Mouse (Mus musculus): ENCODE measurements around the gene Gpi1. TPM values are rescaled to one million over a fixed set of nuclear protein-coding genes. Genes with fewer than 3 reads are reported as not detected.
A peak's percentile ranks its signal among the peaks of the same experiment; 100 is the strongest.

Gpi1 gene
- polyA plus RNA-seq, 1 experiment from 2014 or later, result 260 TPM

GRCm38 (mm10) chr7:34250738-34251137 lies 20.6 kb upstream of the Gpi1 start, which contains the start of gene Gm6096:
Gene Gm6096, plus strand, starts transcription at chr7:34251038.
- peaks cover 29% of the 10 kb centered on the region for H3K36me3 ChIP-seq (replicated peaks)
- H3K27me3 ChIP-seq, result no peaks in the 10 kb centered on the region
- H3K4me1 ChIP-seq, result no peaks in the 10 kb centered on the region
- H3K27ac ChIP-seq, result no peak within 1 kb of the TSS
- no peaks in the 10 kb centered on the region for H3K9me3 ChIP-seq
- H3K4me2 ChIP-seq, result no peak within 1 kb of the TSS
- no peak for ATAC-seq (ENCODE audit: low FRiP score)
- H3K4me3 ChIP-seq (replicated peaks), result no peak within 1 kb of the TSS
- H3K9ac ChIP-seq, result no peak within 1 kb of the TSS
- WGBS, result 94% methylated on average over 7 of the region's 7 CpGs

GRCm38 (mm10) chr7:34246870-34247499 lies 16.8 kb upstream of the Gpi1 start:
- H3K4me3 ChIP-seq (replicated peaks), result no peak overlapping the region
- H3K4me2 ChIP-seq, result no peak overlapping the region
- 87% methylated on average over 3 of the region's 3 CpGs for WGBS
- no peak for ATAC-seq (ENCODE audit: low FRiP score)
- H3K36me3 ChIP-seq (replicated peaks), result peaks cover 50% of the 10 kb centered on the region
- H3K9ac ChIP-seq, result no peak overlapping the region
- H3K27ac ChIP-seq, result no peak overlapping the region
- H3K9me3 ChIP-seq, result no peaks in the 10 kb centered on the region
- H3K27me3 ChIP-seq, result no peaks in the 10 kb centered on the region
- no peaks in the 10 kb centered on the region for H3K4me1 ChIP-seq

GRCm38 (mm10) chr7:34242176-34242575 lies 12.0 kb upstream of the Gpi1 start:
- Histone ChIP-seq H3K9me3 (no peaks in the 10 kb centered on the region), H3K27me3 (no peaks in the 10 kb centered on the region), H3K4me1 (no peaks in the 10 kb centered on the region), H3K4me3 (replicated peaks) (no peak overlapping the region), H3K9ac (no peak overlapping the region), H3K4me2 (no peak overlapping the region), H3K36me3 (replicated peaks) (peaks cover 77% of the 10 kb centered on the region), H3K27ac (no peak overlapping the region)
- 92% methylated on average over 11 of the region's 11 CpGs for WGBS
- no peak for ATAC-seq (ENCODE audit: low FRiP score)

- Histone ChIP-seq H3K4me3 (replicated peaks) (no peak overlapping the region), H3K9ac (no peak overlapping the region), H3K27me3 (no peaks in the 10 kb centered on the region), H3K27ac (no peak overlapping the region), H3K4me1 (peaks cover 10% of the 10 kb centered on the region), H3K9me3 (no peaks in the 10 kb centered on the region), H3K4me2 (no peak overlapping the region), H3K36me3 (replicated peaks) (peaks cover 56% of the 10 kb centered on the region)
- ATAC-seq (ENCODE audit: low FRiP score), result no peak
- WGBS, result 92% methylated on average over 5 of the region's 5 CpGs
Measured at GRCm38 (mm10) chr7:34238086-34238485, 8.0 kb upstream of the Gpi1 start.

- peaks cover 10% of the 10 kb centered on the region for H3K4me1 ChIP-seq
- H3K9ac ChIP-seq, result no peak overlapping the region
- ATAC-seq (ENCODE audit: low FRiP score), result no peak
- H3K9me3 ChIP-seq, result no peaks in the 10 kb centered on the region
- H3K4me3 ChIP-seq (replicated peaks), result no peak overlapping the region
- no peaks in the 10 kb centered on the region for H3K27me3 ChIP-seq
- no peak overlapping the region for H3K27ac ChIP-seq
- H3K36me3 ChIP-seq (replicated peaks), result peaks cover 41% of the 10 kb centered on the region
- 77% methylated on average over 5 of the region's 5 CpGs for WGBS
- H3K4me2 ChIP-seq, result no peak overlapping the region
Measured at GRCm38 (mm10) chr7:34235602-34236001, 5.5 kb upstream of the Gpi1 start.

GRCm38 (mm10) chr7:34234610-34235561 lies 4.8 kb upstream of the Gpi1 start:
- Histone ChIP-seq H3K27ac (peak overlapping the region; percentile 86), H3K36me3 (replicated peaks) (peaks cover 35% of the 10 kb centered on the region), H3K9me3 (no peaks in the 10 kb centered on the region), H3K9ac (peak overlapping the region; percentile 63), H3K4me3 (replicated peaks) (peak overlapping the region; percentile 47), H3K4me2 (peak overlapping the region; percentile 67), H3K27me3 (no peaks in the 10 kb centered on the region), H3K4me1 (peaks cover 10% of the 10 kb centered on the region)
- ATAC-seq (ENCODE audit: low FRiP score), result 0 out of 2 replicates have a peak, but pooled peaks have one; percentile 1
- 2% methylated on average over 17 of the region's 17 CpGs for WGBS

- under 1% methylated on average over 46 of the region's 46 CpGs for WGBS
Measured at GRCm38 (mm10) chr7:34233909-34234609, 3.9 kb upstream of the Gpi1 start.

GRCm38 (mm10) chr7:34232785-34233725 lies 2.9 kb upstream of the Gpi1 start:
- Histone ChIP-seq H3K4me3 (replicated peaks) (peak overlapping the region; percentile 47), H3K4me2 (peak overlapping the region; percentile 67), H3K9ac (peak overlapping the region; percentile 63), H3K9me3 (no peaks in the 10 kb centered on the region), H3K27me3 (no peaks in the 10 kb centered on the region), H3K36me3 (replicated peaks) (peaks cover 18% of the 10 kb centered on the region), H3K4me1 (peaks cover 24% of the 10 kb centered on the region), H3K27ac (peak overlapping the region; percentile 86)
- no peak for ATAC-seq (ENCODE audit: low FRiP score)
- WGBS, result 42% methylated on average over 7 of the region's 7 CpGs

More at GRCm38 (mm10) chr7:34233909-34234609, 3.9 kb upstream of the Gpi1 start:
- Histone ChIP-seq H3K27me3 (no peaks in the 10 kb centered on the region), H3K36me3 (replicated peaks) (peaks cover 27% of the 10 kb centered on the region), H3K4me1 (peaks cover 14% of the 10 kb centered on the region), H3K4me2 (peak overlapping the region; percentile 67), H3K9ac (peak overlapping the region; percentile 63), H3K27ac (peak overlapping the region; percentile 86), H3K9me3 (no peaks in the 10 kb centered on the region), H3K4me3 (replicated peaks) (peak overlapping the region; percentile 47)
- ATAC-seq (ENCODE audit: low FRiP score), result peak; percentile 96

GRCm38 (mm10) chr7:34229691-34230111 lies 435 bp downstream of the Gpi1 start:
- peak overlapping the region; percentile 73 for H3K4me3 ChIP-seq (replicated peaks)
- no peaks in the 10 kb centered on the region for H3K9me3 ChIP-seq
- under 1% methylated on average over 18 of the region's 19 CpGs for WGBS
- peak overlapping the region; percentile 87 for H3K9ac ChIP-seq
- no peaks in the 10 kb centered on the region for H3K27me3 ChIP-seq
- H3K4me2 ChIP-seq, result peak overlapping the region; percentile 81
- peak; percentile 42 for ATAC-seq (ENCODE audit: low FRiP score)
- peak overlapping the region; percentile 88 for H3K27ac ChIP-seq
- H3K4me1 ChIP-seq, result peaks cover 26% of the 10 kb centered on the region
- peaks cover 35% of the 10 kb centered on the region for H3K36me3 ChIP-seq (replicated peaks)

GRCm38 (mm10) chr7:34229153-34229552 lies 983 bp downstream of the Gpi1 start:
- Histone ChIP-seq H3K4me3 (replicated peaks) (peak overlapping the region; percentile 73), H3K4me1 (peaks cover 26% of the 10 kb centered on the region), H3K4me2 (peak overlapping the region; percentile 81), H3K9me3 (no peaks in the 10 kb centered on the region), H3K36me3 (replicated peaks) (peaks cover 39% of the 10 kb centered on the region), H3K9ac (peak overlapping the region; percentile 87), H3K27me3 (no peaks in the 10 kb centered on the region), H3K27ac (0 out of 2 replicates have a peak overlapping the region, but pooled peaks have one; percentile 19)
- 17% methylated on average over 5 of the region's 5 CpGs for WGBS
- no peak for ATAC-seq (ENCODE audit: low FRiP score)

GRCm38 (mm10) chr7:34228641-34229040 lies 1.5 kb downstream of the Gpi1 start:
- H3K27ac ChIP-seq, result no peak overlapping the region
- ATAC-seq (ENCODE audit: low FRiP score), result no peak
- H3K36me3 ChIP-seq (replicated peaks), result peaks cover 44% of the 10 kb centered on the region
- H3K27me3 ChIP-seq, result no peaks in the 10 kb centered on the region
- peak overlapping the region; percentile 73 for H3K4me3 ChIP-seq (replicated peaks)
- WGBS, result 55% methylated on average over 9 of the region's 9 CpGs
- H3K9me3 ChIP-seq, result no peaks in the 10 kb centered on the region
- H3K9ac ChIP-seq, result peak overlapping the region; percentile 87; the same call in 1 of the 2 replicates
- H3K4me1 ChIP-seq, result peaks cover 25% of the 10 kb centered on the region
- peak overlapping the region; percentile 81 for H3K4me2 ChIP-seq

Data from forebrain, embryonic 12.5 days (tissue).